Mouse (Mus musculus): ENCODE results near the gene Plekho1.

GRCm38 (mm10) chr3:95943226-95943625, 52.6 kb downstream of the Plekho1 start:
- TF ChIP-seq CTCF (IDR thresholded peaks at IDR 0.05) (no peak), EP300 (IDR thresholded peaks at IDR 0.05) (no peak)
